Mouse (Mus musculus) bone marrow, adult 2 months (tissue): ENCODE data around the gene 9530003J23Rik.

Experiments
- CTCF ChIP-seq: fragments of 200-500 bp; IDR thresholded peaks from 2 replicates; pipeline ENCODE4 v1.5.1; 2011; ENCODE audit warnings: low read length, control low read depth; ENCODE audit not compliant: control insufficient read depth, insufficient read depth
- POLR2A ChIP-seq: fragments of 200-500 bp; IDR thresholded peaks from 2 replicates; pipeline ENCODE4 v1.6.1; 2011; ENCODE audit warnings: low read depth, mild to moderate bottlenecking, control low read depth, low read length, borderline replicate concordance; ENCODE audit not compliant: control insufficient read depth

DNA sequence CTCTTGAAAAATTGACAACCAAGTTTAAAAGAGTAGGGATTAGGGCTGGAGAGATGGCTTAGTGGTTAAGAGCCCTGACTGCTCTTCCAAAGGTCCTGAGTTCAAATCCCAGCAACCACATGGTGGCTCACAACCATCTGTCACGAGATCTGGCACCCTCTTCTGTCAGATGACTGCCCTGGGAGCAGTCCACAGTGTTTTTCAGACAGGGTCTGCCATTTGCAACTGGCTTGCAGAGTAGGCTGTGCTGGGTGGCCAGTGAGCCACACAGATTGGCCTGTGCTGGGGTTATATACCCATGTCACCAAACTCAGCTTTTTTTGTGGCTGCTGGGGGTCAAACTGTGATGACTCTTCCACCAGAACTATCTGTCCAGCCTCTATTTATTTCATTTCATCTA lies 41.5 kb upstream of the 9530003J23Rik start:
- no peak for TF ChIP-seq CTCF
- TF ChIP-seq POLR2A, result no peak
